Mouse (Mus musculus): ENCODE measurements around the gene Kcnab1.

The Kcnab1 gene

DNA sequence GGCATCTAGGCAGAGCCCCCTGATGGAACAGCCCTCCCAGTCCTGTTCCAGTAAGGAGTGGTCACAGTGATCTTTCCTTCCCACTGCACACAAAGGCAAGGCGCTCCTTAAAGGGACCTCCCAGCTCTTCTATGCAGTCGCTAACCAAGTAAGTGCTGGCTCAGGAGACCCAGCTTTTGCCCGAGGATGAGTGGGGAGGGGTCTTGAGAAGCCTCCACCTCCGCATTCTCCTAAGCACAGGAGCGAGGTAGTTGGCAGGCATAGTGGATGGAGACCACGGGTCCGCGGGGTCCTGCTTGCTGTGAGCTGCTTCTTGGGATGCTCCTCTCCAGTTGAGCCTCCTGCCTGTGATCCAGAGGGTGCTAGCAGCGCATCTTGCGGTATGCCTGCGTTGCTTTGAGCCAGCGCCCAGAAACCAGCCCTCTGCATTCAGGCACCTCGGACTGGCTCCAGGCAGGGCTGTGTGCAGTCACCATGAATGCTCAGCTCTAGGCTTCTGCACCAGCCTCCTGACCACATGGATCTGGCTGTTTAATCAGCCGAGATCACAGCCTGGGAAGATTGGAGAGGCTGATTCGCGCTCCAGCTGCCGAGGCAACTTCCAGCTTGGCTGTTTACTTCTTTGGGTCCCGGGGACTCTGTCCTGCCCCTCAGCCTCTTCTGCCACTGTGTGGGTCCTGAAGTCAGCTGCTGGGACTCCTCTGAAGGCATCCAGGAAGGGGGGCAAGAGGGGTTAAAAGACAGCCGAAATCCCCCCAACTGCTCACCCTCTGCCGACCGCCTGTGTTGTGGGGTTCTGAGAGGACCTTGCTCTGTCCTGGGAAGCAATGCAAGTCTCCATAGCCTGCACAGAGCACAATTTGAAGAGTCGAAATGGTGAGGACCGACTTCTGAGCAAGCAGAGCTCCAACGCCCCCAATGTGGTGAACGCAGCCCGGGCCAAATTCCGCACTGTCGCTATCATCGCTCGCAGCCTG, at the start of gene Kcnab1:
TSS of gene Kcnab1 (plus strand) at position 440 of the 977 bp plus-strand sequence.
- DNase-seq (ENCODE audit: low read depth), result no peak

- no peak for DNase-seq (ENCODE audit: low read depth)
Measured at GRCm38 (mm10) chr3:65088295-65088694, 20.9 kb upstream of the Kcnab1 start.

DNA sequence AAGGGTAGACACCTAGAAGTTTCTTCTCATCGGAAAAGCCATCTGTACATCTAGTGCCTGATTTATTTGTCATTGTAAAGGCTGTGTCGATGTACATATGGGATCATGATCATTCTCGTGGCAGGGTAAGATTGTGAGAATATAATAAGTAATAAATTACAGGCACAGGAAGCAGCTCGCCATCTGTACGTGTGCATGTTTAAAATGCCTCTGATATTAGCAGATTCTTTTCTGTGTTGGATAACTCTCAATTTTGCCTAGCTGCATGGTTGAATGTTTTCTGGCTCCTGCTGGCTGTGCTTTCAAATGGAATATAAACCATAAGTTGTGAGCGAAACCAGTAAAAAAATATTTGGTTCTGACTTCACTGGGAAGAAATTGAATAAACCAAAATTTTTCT, 5.1 kb upstream of the Kcnab1 start:
- DNase-seq (ENCODE audit: low read depth), result no peak

DNA sequence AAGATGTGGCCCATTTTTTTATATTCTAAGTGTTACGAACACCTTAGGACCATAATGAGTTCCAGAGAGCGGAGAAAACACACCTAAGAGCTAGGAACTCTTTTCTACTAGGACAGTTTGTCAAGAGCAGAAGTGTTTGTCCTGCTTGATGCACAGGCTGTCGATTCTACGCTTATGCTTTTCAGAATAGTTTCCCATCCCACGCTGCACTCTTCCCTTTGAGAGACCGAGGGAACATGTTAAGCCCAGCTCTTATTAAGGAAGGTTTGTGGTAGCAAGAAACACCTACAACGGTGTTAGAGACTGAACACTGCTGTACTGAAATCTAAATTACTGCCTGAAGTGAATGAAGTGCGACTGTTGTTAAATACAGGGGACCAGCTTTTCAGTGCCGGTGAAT, 1.0 kb downstream of the Kcnab1 start:
- DNase-seq (ENCODE audit: low read depth), result no peak

DNA sequence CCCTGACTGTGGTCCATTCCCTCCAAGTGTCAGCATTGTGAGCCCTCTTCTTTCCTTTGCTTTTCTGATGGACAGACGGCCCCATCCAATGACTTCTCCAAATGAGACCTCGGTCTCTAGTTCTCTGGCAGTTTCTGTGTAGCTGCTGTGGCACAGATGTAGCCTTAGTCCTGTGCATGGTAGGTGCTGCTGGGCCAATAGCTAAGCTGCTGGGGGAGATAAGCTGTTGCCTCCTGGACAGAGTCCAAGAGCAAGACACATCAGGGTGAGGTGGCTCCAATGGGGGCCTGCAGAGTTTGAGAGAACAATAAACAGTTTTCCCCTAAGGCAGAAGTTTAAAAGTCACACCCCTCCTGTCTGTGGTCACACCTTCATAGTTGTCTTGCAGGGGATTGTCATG, 2.0 kb downstream of the Kcnab1 start:
- no peak for DNase-seq (ENCODE audit: low read depth)

DNA sequence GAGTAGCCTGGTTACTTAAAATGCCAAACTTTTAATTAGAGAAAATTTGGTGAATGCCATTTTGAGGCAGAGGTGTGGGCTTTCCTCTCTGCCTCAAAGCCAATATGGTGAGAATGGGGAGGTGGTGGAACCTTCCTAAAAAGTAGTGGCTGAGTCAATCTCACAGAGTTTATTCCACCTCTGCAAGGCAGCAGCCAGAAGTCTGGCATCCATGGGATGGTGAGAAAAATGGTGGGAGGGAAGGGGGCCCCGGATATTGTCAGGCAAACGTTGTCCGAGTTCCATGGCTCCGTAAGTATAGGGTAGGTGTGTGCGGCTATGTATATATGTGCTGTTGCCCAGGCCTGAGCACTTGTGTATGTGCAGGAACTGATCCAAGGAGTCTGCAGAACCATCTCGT, 6.0 kb downstream of the Kcnab1 start:
- no peak for DNase-seq (ENCODE audit: low read depth)

- DNase-seq (ENCODE audit: low read depth), result no peak
Measured at GRCm38 (mm10) chr3:65116958-65117357, 7.8 kb downstream of the Kcnab1 start.

- no peak for DNase-seq (ENCODE audit: low read depth)
Measured at GRCm38 (mm10) chr3:65117365-65117764, 8.2 kb downstream of the Kcnab1 start.

DNA sequence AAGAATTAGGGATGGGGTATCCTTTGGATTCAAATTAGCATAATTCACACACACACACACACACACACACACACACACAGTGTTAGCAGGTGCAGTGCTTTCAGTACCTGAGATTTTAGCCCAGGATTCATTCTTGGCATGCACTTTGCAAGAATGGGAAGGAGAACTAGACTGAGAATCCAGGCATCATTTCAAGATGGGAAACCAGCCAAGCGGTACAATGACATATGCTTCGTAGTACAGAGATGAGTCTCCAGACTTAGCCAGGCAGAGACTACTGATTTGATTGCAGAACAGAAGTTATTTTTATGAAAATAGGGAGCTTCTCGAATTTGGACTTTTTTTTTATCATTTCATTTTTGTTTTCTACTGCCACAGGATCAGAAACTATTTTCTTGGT, 15.8 kb downstream of the Kcnab1 start:
- no peak for DNase-seq (ENCODE audit: low read depth)

DNA sequence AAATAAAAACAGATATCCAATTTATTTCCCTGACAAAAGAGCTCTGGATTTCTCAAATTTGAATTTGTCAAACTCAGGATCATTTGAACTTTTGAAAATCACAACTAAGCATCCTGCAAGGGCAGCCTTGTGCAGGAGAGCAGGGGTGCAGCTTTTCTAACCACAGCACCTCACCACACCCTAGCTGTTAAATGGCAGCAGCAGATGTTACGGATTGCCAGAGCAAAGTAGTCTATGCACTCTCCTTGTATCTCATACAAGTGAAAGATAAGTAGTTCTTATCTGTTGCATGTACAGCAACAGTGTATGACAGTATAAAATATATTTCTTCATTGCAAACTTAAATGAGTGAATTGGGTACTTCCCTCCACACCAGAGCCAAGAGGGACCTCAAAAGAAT, 20.4 kb downstream of the Kcnab1 start:
- no peak for DNase-seq (ENCODE audit: low read depth)

DNA sequence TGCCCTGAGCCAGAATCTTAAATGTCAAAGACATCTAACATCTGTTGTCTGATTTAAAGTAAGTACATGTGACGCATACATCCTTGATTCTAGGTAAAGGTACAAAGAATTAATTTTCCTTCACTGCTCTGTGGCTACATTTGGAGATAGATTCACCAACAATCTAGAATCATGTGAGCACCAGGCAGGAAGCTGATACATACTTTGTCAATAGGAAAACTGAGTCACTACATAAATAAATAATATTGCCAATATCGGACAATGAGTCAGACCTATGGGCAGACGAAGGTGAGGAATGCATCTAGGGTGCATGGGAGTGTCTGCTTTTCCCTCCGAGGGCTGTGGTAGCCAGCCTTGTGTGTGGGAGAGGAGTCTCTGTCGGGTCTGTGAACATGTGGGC, 25.7 kb downstream of the Kcnab1 start:
- DNase-seq (ENCODE audit: low read depth), result no peak

DNA sequence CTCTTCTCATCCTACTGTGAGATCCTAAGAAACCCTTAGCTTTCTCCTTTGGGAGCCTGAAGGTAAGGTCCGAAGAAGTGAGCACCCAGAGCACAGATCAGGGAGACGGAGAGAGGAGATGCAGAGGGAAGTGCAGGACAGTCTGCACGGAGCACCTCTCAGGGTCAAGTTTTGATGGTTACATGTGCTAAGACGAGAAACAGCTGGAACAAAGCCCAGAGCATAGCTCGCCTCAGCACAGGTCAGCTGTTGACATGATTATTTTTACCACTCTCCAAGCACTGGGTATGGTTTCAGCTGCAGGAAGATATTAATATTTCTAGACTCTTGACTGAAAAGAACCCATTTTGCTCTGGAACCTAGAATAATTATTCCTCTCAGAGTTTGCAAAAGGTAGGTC, 27.7 kb downstream of the Kcnab1 start:
- DNase-seq (ENCODE audit: low read depth), result no peak

GRCm38 (mm10) chr3:65138739-65139138, 29.6 kb downstream of the Kcnab1 start:
- DNase-seq (ENCODE audit: low read depth), result no peak

GRCm38 (mm10) chr3:65145152-65145551, 36.0 kb downstream of the Kcnab1 start:
- no peak for DNase-seq (ENCODE audit: low read depth)

DNA sequence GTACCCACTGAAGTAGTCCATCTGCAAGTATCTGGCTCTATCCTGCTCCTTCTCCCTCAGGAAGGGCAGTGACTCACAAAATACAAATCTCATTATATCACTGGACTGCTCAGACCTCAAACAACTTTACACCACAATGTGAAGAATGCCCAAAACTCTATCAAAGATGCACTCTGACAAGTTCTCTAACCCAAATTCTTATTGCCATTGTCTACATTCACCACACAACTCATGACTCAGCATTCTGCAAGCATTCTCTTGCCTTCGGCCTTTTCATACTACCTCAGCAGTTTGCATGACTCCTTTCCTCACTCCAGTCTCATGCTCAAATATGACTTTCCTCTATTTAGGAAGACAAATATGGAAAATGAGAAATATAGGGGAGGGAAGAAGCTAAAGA, 42.6 kb downstream of the Kcnab1 start:
- no peak for DNase-seq (ENCODE audit: low read depth)

DNA sequence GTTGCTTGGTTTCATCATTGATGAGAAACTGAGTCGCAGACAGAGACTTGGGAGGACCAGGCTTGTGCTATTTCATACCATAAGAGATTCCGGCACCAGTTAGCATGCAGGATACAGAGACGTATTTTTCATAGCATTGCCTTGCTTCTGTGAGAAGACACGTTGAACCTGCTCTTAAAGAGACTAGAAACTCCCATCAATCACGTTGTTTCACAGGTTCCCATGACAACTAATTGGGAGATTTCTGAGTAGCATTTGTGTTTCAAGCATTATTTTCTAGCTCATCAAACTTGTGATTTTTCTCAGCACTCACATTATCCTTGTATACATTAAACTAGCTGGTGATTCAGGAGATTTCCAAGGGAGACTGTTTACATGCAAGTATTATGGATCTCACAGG, 63.8 kb downstream of the Kcnab1 start:
- no peak for DNase-seq (ENCODE audit: low read depth)

DNA sequence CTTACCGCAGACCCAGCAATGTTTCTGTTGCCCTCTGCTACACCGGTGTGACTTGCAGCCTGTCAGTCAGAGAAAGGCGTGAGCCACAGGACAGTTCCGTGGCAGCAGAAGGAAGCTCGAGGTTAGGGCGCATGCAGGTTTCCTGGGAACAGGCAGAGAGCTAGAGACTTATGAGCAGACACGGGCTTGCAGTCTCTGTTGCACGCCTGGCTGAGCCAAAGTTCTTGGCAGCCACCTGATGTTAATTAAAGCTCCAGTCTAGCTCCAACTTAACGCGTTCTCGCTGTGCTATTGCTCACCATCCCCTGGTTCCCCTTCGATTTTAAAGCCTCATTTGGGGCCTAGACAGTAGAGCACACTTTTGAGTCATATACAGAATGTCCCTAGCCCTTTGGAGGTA, 65.4 kb downstream of the Kcnab1 start:
- DNase-seq (ENCODE audit: low read depth), result no peak

DNA sequence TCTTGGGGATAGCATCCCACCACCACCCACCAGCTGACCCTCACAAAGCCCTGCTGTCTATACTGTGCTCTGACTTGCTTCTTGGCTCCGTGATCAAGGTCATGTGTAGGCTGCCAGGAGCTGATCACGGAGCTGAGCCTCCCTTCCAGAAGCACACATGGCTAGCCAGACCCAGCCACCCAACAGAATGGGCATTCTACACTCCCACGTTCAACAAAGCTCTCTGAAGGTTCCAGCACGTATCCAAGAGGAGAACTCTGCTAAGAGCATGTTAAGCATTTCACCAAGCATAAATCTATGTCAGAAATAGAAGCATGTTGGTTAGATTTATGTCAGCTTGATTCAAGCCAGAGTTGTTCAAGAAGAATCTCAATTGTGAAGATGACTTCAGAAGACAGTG, 66.6 kb downstream of the Kcnab1 start:
- no peak for DNase-seq (ENCODE audit: low read depth)

GRCm38 (mm10) chr3:65176846-65177245, 67.7 kb downstream of the Kcnab1 start:
- no peak for DNase-seq (ENCODE audit: low read depth)

DNA sequence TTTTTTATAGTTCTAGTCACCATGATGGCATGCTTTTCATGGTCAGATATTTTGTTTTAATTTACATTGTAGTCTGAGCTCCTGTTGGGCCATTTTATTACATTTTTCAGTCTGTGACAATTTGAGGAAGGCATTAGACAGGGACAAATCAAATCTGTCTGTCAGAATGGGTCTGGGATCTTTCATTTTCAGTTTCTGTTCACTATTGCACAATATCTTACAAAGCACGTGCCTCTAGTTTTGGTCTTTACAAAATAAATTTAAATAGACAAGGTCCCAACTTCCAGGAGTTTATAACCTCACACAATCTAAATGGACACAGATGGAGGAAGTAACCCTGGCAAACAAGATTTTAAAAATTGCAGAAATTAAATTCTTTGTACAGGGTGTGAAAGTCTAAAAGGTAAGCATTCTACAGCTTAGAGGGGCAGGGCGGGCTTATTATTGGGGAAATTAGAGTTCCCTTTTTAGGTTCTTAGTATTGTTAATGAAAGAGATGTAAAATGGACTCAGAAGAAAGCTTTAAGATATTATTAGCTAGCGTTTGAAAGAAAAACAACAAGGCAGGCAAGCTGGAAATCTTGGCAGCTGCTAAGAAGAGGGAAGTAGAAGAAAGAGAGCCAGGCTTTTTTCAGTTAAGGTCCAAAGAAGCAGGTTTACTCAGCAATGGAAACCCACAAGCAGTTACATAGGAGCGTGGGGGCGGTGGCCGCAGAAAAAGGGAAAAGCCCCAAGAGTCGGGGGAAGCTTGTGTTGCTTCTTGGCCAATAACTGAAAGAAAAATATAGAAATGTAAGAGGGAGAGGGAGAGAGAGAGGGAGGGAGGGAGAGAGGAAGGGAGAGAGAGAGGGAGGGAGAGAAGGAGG, 78.9 kb downstream of the Kcnab1 start:
- DNase-seq (ENCODE audit: low read depth), result no peak

GRCm38 (mm10) chr3:65200611-65201010, 91.4 kb downstream of the Kcnab1 start:
- DNase-seq (ENCODE audit: low read depth), result no peak

- no peak for DNase-seq (ENCODE audit: low read depth)
Measured at GRCm38 (mm10) chr3:65203361-65204117, 94.4 kb downstream of the Kcnab1 start.
